Comparison of ENCODE assay signal across 32 mouse cellular contexts in the genomic region with DNA sequence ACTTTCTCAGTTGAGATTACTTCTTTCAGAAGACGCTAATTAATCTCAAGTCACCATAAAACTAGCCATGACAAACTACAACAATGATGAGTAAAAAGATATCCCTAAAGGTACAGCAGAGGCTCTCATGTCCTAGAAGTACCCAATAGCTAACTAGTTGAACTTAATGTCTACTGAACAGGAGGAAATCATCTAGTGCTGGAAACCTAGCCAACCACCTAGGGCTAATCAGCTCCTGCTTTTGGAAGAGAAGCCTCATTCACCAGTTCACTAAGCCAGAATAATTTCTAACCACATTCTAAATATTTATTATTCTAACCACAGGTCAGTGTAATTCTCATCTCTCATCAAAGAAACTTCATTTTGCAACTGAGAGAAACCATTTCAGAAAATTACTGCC.
"Had no signal": no experiment of that assay in that cellular context is flagged by ENCODE, and none has a peak within 500 bp of the region (broad histone marks: within the 10 kb centered on the region; RNA-seq: fewer than 3 reads in every experiment).

No protein-coding gene starts in this region.

- H3K27ac ChIP-seq: limb, embryonic 10.5 days; limb, embryonic 12.5 days; limb, embryonic 13.5 days; limb, embryonic 15.5 days; liver, embryonic 12.5 days; liver, embryonic 13.5 days; liver, embryonic 14.5 days; liver, embryonic 15.5 days; lung, embryonic 15.5 days; macrophage; midbrain, embryonic 10.5 days; midbrain, embryonic 12.5 days; midbrain, embryonic 13.5 days; midbrain, embryonic 15.5 days; neural tube, embryonic 12.5 days had no signal

- H3K36me3 ChIP-seq: limb, embryonic 10.5 days; limb, embryonic 12.5 days; limb, embryonic 13.5 days; limb, embryonic 15.5 days; liver, embryonic 12.5 days; liver, embryonic 13.5 days; liver, embryonic 15.5 days; lung, embryonic 15.5 days; midbrain, embryonic 10.5 days; midbrain, embryonic 12.5 days; midbrain, embryonic 13.5 days; midbrain, embryonic 15.5 days; neural tube, embryonic 12.5 days had no signal

- H3K9ac ChIP-seq: limb, embryonic 12.5 days; limb, embryonic 13.5 days; limb, embryonic 15.5 days; liver, embryonic 12.5 days; liver, embryonic 13.5 days; liver, embryonic 14.5 days; liver, embryonic 15.5 days; liver, postnatal 0 days; lung, embryonic 14.5 days; lung, embryonic 15.5 days; midbrain, embryonic 12.5 days; midbrain, embryonic 13.5 days; midbrain, embryonic 15.5 days; neural tube, embryonic 12.5 days had no signal

- ATAC-seq: liver, embryonic 12.5 days; liver, postnatal 0 days; lung, postnatal 0 days; midbrain, embryonic 13.5 days; midbrain, embryonic 15.5 days; midbrain, embryonic 16.5 days had no signal

- H3K4me2 ChIP-seq: limb, embryonic 12.5 days; limb, embryonic 13.5 days; limb, embryonic 15.5 days; liver, embryonic 11.5 days; liver, embryonic 12.5 days; liver, embryonic 13.5 days; liver, embryonic 15.5 days; lung, embryonic 14.5 days; lung, embryonic 15.5 days; midbrain, embryonic 11.5 days; midbrain, embryonic 12.5 days; midbrain, embryonic 13.5 days; midbrain, embryonic 15.5 days; neural tube, embryonic 12.5 days had no signal

- H3K4me1 ChIP-seq: limb, embryonic 10.5 days; limb, embryonic 12.5 days; limb, embryonic 13.5 days; limb, embryonic 15.5 days; liver, embryonic 12.5 days; liver, embryonic 13.5 days; liver, embryonic 15.5 days; lung, embryonic 15.5 days; megakaryocyte, embryonic 14.5 days; midbrain, embryonic 10.5 days; midbrain, embryonic 12.5 days; midbrain, embryonic 13.5 days; midbrain, embryonic 15.5 days; neural tube, embryonic 12.5 days had no signal

- H3K27me3 ChIP-seq: limb, embryonic 12.5 days; limb, embryonic 13.5 days; limb, embryonic 15.5 days; liver, embryonic 12.5 days; liver, embryonic 13.5 days; liver, embryonic 15.5 days; lung, embryonic 15.5 days; megakaryocyte, embryonic 14.5 days; midbrain, embryonic 12.5 days; midbrain, embryonic 13.5 days; midbrain, embryonic 15.5 days; neural tube, embryonic 12.5 days had no signal

- DNase-seq: left cerebral cortex, postnatal 4 days; liver; liver, embryonic 13.5 days; liver, postnatal 0 days; lung, adult 18-20 months; lung, adult 2 months; lung, embryonic 14.5 days; lung, postnatal 10 days; lung, postnatal 14 days; lung, postnatal 36 days; lung, postnatal 4 days; midbrain, embryonic 14.5 days had no signal

- H3K9me3 ChIP-seq: limb, embryonic 10.5 days; limb, embryonic 12.5 days; limb, embryonic 13.5 days; limb, embryonic 15.5 days; liver, embryonic 12.5 days; liver, embryonic 13.5 days; liver, embryonic 15.5 days; lung, embryonic 15.5 days; megakaryocyte, embryonic 14.5 days; midbrain, embryonic 10.5 days; midbrain, embryonic 12.5 days; midbrain, embryonic 13.5 days; midbrain, embryonic 15.5 days; neural tube, embryonic 12.5 days had no signal

- H3K4me3 ChIP-seq: limb, embryonic 10.5 days; limb, embryonic 12.5 days; limb, embryonic 13.5 days; limb, embryonic 15.5 days; liver, embryonic 12.5 days; liver, embryonic 13.5 days; liver, embryonic 15.5 days; lung, embryonic 15.5 days; megakaryocyte, embryonic 14.5 days; midbrain, embryonic 10.5 days; midbrain, embryonic 12.5 days; midbrain, embryonic 13.5 days; midbrain, embryonic 15.5 days; myocyte; neural tube, embryonic 12.5 days had no signal
